Mouse (Mus musculus) right cerebral cortex, postnatal 4 days (tissue): ENCODE measurements at regions not wholly inside any gene's neighbourhood (a gene's known extent, or its start where the extent isn't known, plus 50 kb on each side); places are given as distances from the start of the nearest gene placed in this dataset.
"Not testable (repeated sequence)": the region's sequence is repeated elsewhere in the genome, so short reads cannot be mapped to it uniquely, and the experiment has no call there.

ENCODE experiments used
- DNase-seq: peaks from one replicate; pipeline ENCODE4 v3.0.0-alpha.2; 2022

GRCm38 (mm10) chr17:69563165-69563564, 124.0 kb downstream of the Akain1 start:
- DNase-seq, result peak; percentile 31

GRCm38 (mm10) chr17:69571070-69571669, 132.0 kb downstream of the Akain1 start:
- not testable (repeated sequence) for DNase-seq

GRCm38 (mm10) chr17:69590553-69590952, 151.4 kb downstream of the Akain1 start:
- no peak for DNase-seq

GRCm38 (mm10) chr17:69597773-69598295, 158.7 kb downstream of the Akain1 start:
- DNase-seq, result no peak

- DNase-seq, result no peak
Measured at GRCm38 (mm10) chr17:69598461-69598860, 159.3 kb downstream of the Akain1 start.

- DNase-seq, result no peak
Measured at GRCm38 (mm10) chr17:69603596-69603995, 164.5 kb downstream of the Akain1 start.

- peak; percentile 63 for DNase-seq
Measured at GRCm38 (mm10) chr17:69604698-69605097, 165.6 kb downstream of the Akain1 start.

- DNase-seq, result no peak
Measured at GRCm38 (mm10) chr17:69605458-69605857, 166.3 kb downstream of the Akain1 start.

GRCm38 (mm10) chr17:69631411-69631810, 192.3 kb downstream of the Akain1 start:
- DNase-seq, result no peak

- DNase-seq, result not testable (repeated sequence)
Measured at GRCm38 (mm10) chr17:69650496-69650895, 211.4 kb downstream of the Akain1 start.

- DNase-seq, result no peak
Measured at GRCm38 (mm10) chr17:69654586-69654985, 215.5 kb downstream of the Akain1 start.

GRCm38 (mm10) chr17:69672530-69672929, 233.4 kb downstream of the Akain1 start:
- peak; percentile 69 for DNase-seq

- DNase-seq, result no peak
Measured at GRCm38 (mm10) chr17:69683091-69683490, 244.0 kb downstream of the Akain1 start.

- no peak for DNase-seq
Measured at GRCm38 (mm10) chr17:69685625-69686257, 246.6 kb downstream of the Akain1 start.

- DNase-seq, result no peak
Measured at GRCm38 (mm10) chr17:69686383-69686782, 247.3 kb downstream of the Akain1 start.

GRCm38 (mm10) chr17:69695341-69695740, 256.2 kb downstream of the Akain1 start:
- no peak for DNase-seq

GRCm38 (mm10) chr17:69727325-69727724, 241.5 kb upstream of the Dlgap1 start:
- DNase-seq, result no peak

GRCm38 (mm10) chr17:69732981-69733380, 235.9 kb upstream of the Dlgap1 start:
- DNase-seq, result peak; percentile 6

- no peak for DNase-seq
Measured at GRCm38 (mm10) chr17:69736379-69737096, 232.3 kb upstream of the Dlgap1 start.

GRCm38 (mm10) chr17:69769002-69769421, 199.9 kb upstream of the Dlgap1 start:
- peak; percentile 18 for DNase-seq

GRCm38 (mm10) chr17:69770046-69770445, 198.8 kb upstream of the Dlgap1 start:
- DNase-seq, result peak; percentile 4

GRCm38 (mm10) chr17:69781201-69781600, 187.7 kb upstream of the Dlgap1 start:
- DNase-seq, result no peak

- no peak for DNase-seq
Measured at GRCm38 (mm10) chr17:69786985-69787384, 181.9 kb upstream of the Dlgap1 start.

GRCm38 (mm10) chr17:69821473-69821872, 147.4 kb upstream of the Dlgap1 start:
- no peak for DNase-seq
